In the genomic region with DNA sequence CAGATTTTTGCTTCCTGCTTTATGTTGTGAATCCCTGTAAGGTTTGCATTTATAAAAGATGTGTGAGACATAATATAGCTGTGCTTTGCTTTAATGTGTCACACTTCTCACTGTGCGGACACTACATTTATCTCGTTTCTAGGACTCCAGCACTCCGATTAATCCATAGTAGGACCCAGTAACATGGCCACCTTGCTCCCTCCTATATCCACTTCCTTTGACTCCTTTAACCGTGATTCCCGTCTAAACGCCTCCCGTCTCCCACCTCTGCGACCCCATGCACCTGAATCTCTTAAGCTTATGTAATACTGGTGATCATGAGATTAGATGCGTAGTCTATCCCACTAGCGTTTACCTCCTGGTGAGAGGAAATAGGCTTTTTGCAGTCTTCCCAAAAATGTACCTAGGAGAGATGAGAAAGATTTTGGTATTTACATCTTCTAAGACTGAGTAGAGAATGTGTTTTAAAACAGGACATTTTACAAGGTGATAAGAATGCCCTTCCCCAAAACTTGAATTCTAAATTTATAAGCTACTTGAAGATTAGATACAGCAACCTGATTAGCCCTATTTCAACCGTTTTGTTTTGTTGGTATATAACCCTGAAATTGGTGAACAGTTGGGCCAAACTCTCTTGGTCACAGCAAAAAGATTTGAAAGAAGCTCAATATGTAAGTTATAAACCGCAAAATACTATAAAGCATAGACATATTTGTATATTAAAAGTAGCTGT, we compare ENCODE assay signal across 8 mouse cellular contexts. TPM values are rescaled to one million over a fixed set of nuclear protein-coding genes. Genes with fewer than 3 reads are reported as not detected.
DNase-seq lines count a peak whose midpoint lies in the region; ATAC-seq lines count a peak whose summit lies in the region.

No protein-coding gene starts in this region.

- no peaks in the 10 kb centered on the region for H3K27me3 ChIP-seq in heart, embryonic 15.5 days
- no peaks in the 10 kb centered on the region for H3K27me3 ChIP-seq in forebrain, embryonic 13.5 days
- H3K27me3 ChIP-seq in liver, embryonic 15.5 days: no peaks in the 10 kb centered on the region

- intact Hi-C loops in heart, postnatal 25 days (cut with DNase I): no loop called here

- peaks cover 21% of the 10 kb centered on the region for H3K4me1 ChIP-seq in heart, embryonic 15.5 days (replicated peaks)
- H3K4me1 ChIP-seq in forebrain, embryonic 13.5 days: peaks cover 27% of the 10 kb centered on the region
- H3K4me1 ChIP-seq in liver, embryonic 15.5 days (replicated peaks): peaks cover 33% of the 10 kb centered on the region

- H3K36me3 ChIP-seq in heart, embryonic 15.5 days: peaks cover 14% of the 10 kb centered on the region
- H3K36me3 ChIP-seq in forebrain, embryonic 13.5 days (ENCODE audit: poor library complexity, severe bottlenecking): peaks cover 15% of the 10 kb centered on the region
- peaks cover 21% of the 10 kb centered on the region for H3K36me3 ChIP-seq in liver, embryonic 15.5 days (replicated peaks)

- no peak for ATAC-seq in heart, embryonic 15.5 days (replicated peaks; ENCODE audit: insufficient number of reproducible peaks, insufficient read depth, low FRiP score, low read depth)
- no peak for ATAC-seq in forebrain, embryonic 13.5 days
- no peak for ATAC-seq in liver, embryonic 15.5 days (ENCODE audit: insufficient read depth)

- peak overlapping the region; percentile 94 for H3K27ac ChIP-seq in heart, embryonic 15.5 days
- peak overlapping the region; percentile 95 for H3K27ac ChIP-seq in forebrain, embryonic 13.5 days
- H3K27ac ChIP-seq in liver, embryonic 15.5 days (replicated peaks): peak overlapping the region; percentile 99

- H3K9ac ChIP-seq in heart, embryonic 15.5 days: peak overlapping the region; percentile 75
- peak overlapping the region; percentile 87 for H3K9ac ChIP-seq in forebrain, embryonic 13.5 days
- peak overlapping the region; percentile 68 for H3K9ac ChIP-seq in liver, embryonic 15.5 days

- no peaks in the 10 kb centered on the region for H3K9me3 ChIP-seq in heart, embryonic 15.5 days (replicated peaks)
- no peaks in the 10 kb centered on the region for H3K9me3 ChIP-seq in forebrain, embryonic 13.5 days (replicated peaks)
- no peaks in the 10 kb centered on the region for H3K9me3 ChIP-seq in liver, embryonic 15.5 days (replicated peaks)

- no peak for DNase-seq in heart, postnatal 25 days (ENCODE audit: low spot score)
- peak; percentile 37 for DNase-seq in ES-CJ7 (ENCODE audit: low read depth, low spot score)
- no peak for DNase-seq in adrenal gland, adult 8-10 months
- no peak for DNase-seq in testis, postnatal 14 days (ENCODE audit: low spot score)
- DNase-seq in c-Kit-positive CD71-positive TER-119-positive erythroid progenitor cells, embryonic 14.5 days (ENCODE audit: low spot score): no peak

- WGBS in heart, embryonic 15.5 days: 9% methylated on average over 12 of the region's 12 CpGs
- 10% methylated on average over 12 of the region's 12 CpGs for WGBS in forebrain, embryonic 13.5 days
- WGBS in liver, embryonic 15.5 days (ENCODE audit: insufficient replicate concordance): 9% methylated on average over 12 of the region's 12 CpGs

- peak overlapping the region; percentile 86 for H3K4me3 ChIP-seq in heart, embryonic 15.5 days
- peak overlapping the region; percentile 98 for H3K4me3 ChIP-seq in forebrain, embryonic 13.5 days
- H3K4me3 ChIP-seq in liver, embryonic 15.5 days (replicated peaks): peak overlapping the region; percentile 97

- H3K4me2 ChIP-seq in heart, embryonic 15.5 days: peak overlapping the region; percentile 84
- peak overlapping the region; percentile 76 for H3K4me2 ChIP-seq in forebrain, embryonic 13.5 days
- H3K4me2 ChIP-seq in liver, embryonic 15.5 days: peak overlapping the region; percentile 84

RNA-seq across cellular contexts. Expression of gene Rbm15, which starts 0.9 kb away (rescaled TPM):
- polyA plus RNA-seq in heart, embryonic 15.5 days (2015; fragmentation: Nextera tagmentation; extraction: Ambion mirVana): 10.6 and 10.9 TPM in 2 replicates
- total RNA-seq in heart, postnatal 25 days (2021): 10 to 100 TPM; 20.5 to 23.7 TPM
- polyA plus RNA-seq in forebrain, embryonic 13.5 days (2015; fragmentation: Nextera tagmentation; extraction: Ambion mirVana): 14.8 and 15.4 TPM in 2 replicates
- 8.3 and 8.5 TPM in 2 replicates for polyA plus RNA-seq in liver, embryonic 15.5 days (2015; fragmentation: Nextera tagmentation; extraction: Ambion mirVana)
- total RNA-seq in adrenal gland, adult 8-10 months (2022): 10 to 100 TPM; 30.6 to 48.1 (median 36.7) TPM

RNA-seq across cellular contexts. Expression of gene Slc16a4, which starts 43.3 kb away (rescaled TPM):
- polyA plus RNA-seq in heart, embryonic 15.5 days (2015; fragmentation: Nextera tagmentation; extraction: Ambion mirVana): 1.5 and 2.3 TPM in 2 replicates
- total RNA-seq in heart, postnatal 25 days (2021): under 1 TPM; 0.26 to 0.36 TPM
- 2.4 and 3.1 TPM in 2 replicates for polyA plus RNA-seq in forebrain, embryonic 13.5 days (2015; fragmentation: Nextera tagmentation; extraction: Ambion mirVana)
- polyA plus RNA-seq in liver, embryonic 15.5 days (2015; fragmentation: Nextera tagmentation; extraction: Ambion mirVana): 0.50 and 0.52 TPM in 2 replicates
- total RNA-seq in adrenal gland, adult 8-10 months (2022): under 1 TPM; 0.12 to 0.86 (median 0.31) TPM

RNA-seq across cellular contexts. Expression of gene Lamtor5, which starts 55.7 kb away (rescaled TPM):
- polyA plus RNA-seq in heart, embryonic 15.5 days (2015; fragmentation: Nextera tagmentation; extraction: Ambion mirVana): 153 and 158 TPM in 2 replicates
- total RNA-seq in heart, postnatal 25 days (2021): 10 to 100 TPM; 65.2 to 66.1 TPM
- polyA plus RNA-seq in forebrain, embryonic 13.5 days (2015; fragmentation: Nextera tagmentation; extraction: Ambion mirVana): 227 and 246 TPM in 2 replicates
- 89.7 and 93.8 TPM in 2 replicates for polyA plus RNA-seq in liver, embryonic 15.5 days (2015; fragmentation: Nextera tagmentation; extraction: Ambion mirVana)
- total RNA-seq in adrenal gland, adult 8-10 months (2022): 10 to 100 TPM; 78.3 to 97.4 (median 85.7) TPM
